Mouse (Mus musculus): ENCODE results near the gene Slc8a3. TPM values are rescaled to one million over a fixed set of nuclear protein-coding genes. Genes with fewer than 3 reads are reported as not detected.

Slc8a3 gene
- total and polyA plus RNA-seq, 3 experiments: not detected

GRCm38 (mm10) chr12:81155675-81156074 lies 177.3 kb downstream of the Slc8a3 start:
- DNase-seq (ENCODE audit: low read depth, low spot score): no peak
- Histone ChIP-seq H3K27me3 (ENCODE audit: control insufficient read depth in 1 of 2, insufficient read depth in 2 of 2, low read length in 2 of 2) (no peaks in the 10 kb centered on the region), H3K4me3 (ENCODE audit: control insufficient read depth in 1 of 2, insufficient read depth in 1 of 2, low read depth in 2 of 2, low read length in 2 of 2) (no peak overlapping the region), H3K27ac (ENCODE audit: control insufficient read depth, low read depth, low read length) (no peak overlapping the region), H3K9ac (ENCODE audit: control insufficient read depth, low read depth, low read length, poor library complexity, severe bottlenecking) (no peak overlapping the region), H3K36me3 (ENCODE audit: control insufficient read depth in 1 of 2, insufficient read depth in 2 of 2, low read length in 2 of 2) (no peaks in the 10 kb centered on the region; a peak in 1 of 4 replicates), H3K79me2 (ENCODE audit: control insufficient read depth, insufficient read depth, low read length, poor library complexity) (no peaks in the 10 kb centered on the region), H3K4me1 (ENCODE audit: control insufficient read depth in 1 of 2, insufficient read depth in 2 of 2, low read length in 2 of 2) (no peaks in the 10 kb centered on the region), H3K9me3 (replicated peaks; ENCODE audit: insufficient read depth, low read length) (no peaks in the 10 kb centered on the region)
- no peak for TF ChIP-seq HCFC1 (IDR thresholded peaks at IDR 0.05; ENCODE audit: low read depth, low read length)
- TF ChIP-seq EP300 (IDR thresholded peaks at IDR 0.05; ENCODE audit: low read depth in 1 of 2, low read length in 2 of 2): no peak
- TF ChIP-seq SMC3 (IDR thresholded peaks at IDR 0.05; ENCODE audit: low read depth, low read length): no peak
- TF ChIP-seq GATA1 (IDR thresholded peaks at IDR 0.05; ENCODE audit: low read depth, low read length): no peak

GRCm38 (mm10) chr12:81152082-81152481 lies 180.9 kb downstream of the Slc8a3 start:
- no peaks in the 10 kb centered on the region for H3K4me1 ChIP-seq (ENCODE audit: control insufficient read depth in 1 of 2, insufficient read depth in 2 of 2, low read length in 2 of 2)
- H3K9ac ChIP-seq (ENCODE audit: control insufficient read depth, low read depth, low read length, poor library complexity, severe bottlenecking): no peak overlapping the region
- no peaks in the 10 kb centered on the region for H3K79me2 ChIP-seq (ENCODE audit: control insufficient read depth, insufficient read depth, low read length, poor library complexity)
- no peaks in the 10 kb centered on the region for H3K9me3 ChIP-seq (replicated peaks; ENCODE audit: insufficient read depth, low read length)
- TF ChIP-seq SIN3A (IDR thresholded peaks at IDR 0.05; ENCODE audit: low read length) (no peak), BHLHE40 (IDR thresholded peaks at IDR 0.05; ENCODE audit: borderline replicate concordance, low read depth, low read length) (no peak), RCOR1 (IDR thresholded peaks at IDR 0.05; ENCODE audit: low read depth, low read length) (no peak), RAD21 (IDR thresholded peaks at IDR 0.05; ENCODE audit: low read depth, low read length) (no peak), ZNF384 (IDR thresholded peaks at IDR 0.05; ENCODE audit: low read depth, low read length) (no peak), TAL1 (IDR thresholded peaks at IDR 0.05; ENCODE audit: low read length) (no peak), E2F4 (IDR thresholded peaks at IDR 0.05; ENCODE audit: borderline replicate concordance, low read depth, low read length) (no peak), ZMIZ1 (IDR thresholded peaks at IDR 0.05; ENCODE audit: low read depth, low read length) (no peak), MEF2A (IDR thresholded peaks at IDR 0.05; ENCODE audit: extremely low read depth, insufficient replicate concordance, low read depth, low read length, poor library complexity, severe bottlenecking) (no peak), EP300 (IDR thresholded peaks at IDR 0.05; ENCODE audit: low read depth in 1 of 2, low read length in 2 of 2) (no peak), JUND (IDR thresholded peaks at IDR 0.05; ENCODE audit: low read depth, low read length) (no peak), SMC3 (IDR thresholded peaks at IDR 0.05; ENCODE audit: low read depth, low read length) (no peak), MAFK (IDR thresholded peaks at IDR 0.05; ENCODE audit: borderline replicate concordance, low read depth, low read length) (no peak), USF2 (IDR thresholded peaks at IDR 0.05; ENCODE audit: borderline replicate concordance in 1 of 2, insufficient read depth in 1 of 2, low read depth in 1 of 2, low read length in 2 of 2) (no peak), MYC (IDR thresholded peaks at IDR 0.05; ENCODE audit: low read depth, low read length) (no peak), USF1 (IDR thresholded peaks at IDR 0.05; ENCODE audit: low read depth, low read length) (no peak), ZKSCAN1 (IDR thresholded peaks at IDR 0.05; ENCODE audit: low read depth, low read length) (no peak), GABPA (IDR thresholded peaks at IDR 0.05; ENCODE audit: low read depth, low read length) (no peak)
- H3K27me3 ChIP-seq (ENCODE audit: control insufficient read depth in 1 of 2, insufficient read depth in 2 of 2, low read length in 2 of 2): no peaks in the 10 kb centered on the region
- DNase-seq (ENCODE audit: low read depth, low spot score): no peak
- H3K36me3 ChIP-seq (ENCODE audit: control insufficient read depth in 1 of 2, insufficient read depth in 2 of 2, low read length in 2 of 2): no peaks in the 10 kb centered on the region; a peak in 1 of 4 replicates
- no peak overlapping the region for H3K27ac ChIP-seq (ENCODE audit: control insufficient read depth, low read depth, low read length)
- no peak overlapping the region for H3K4me3 ChIP-seq (ENCODE audit: control insufficient read depth in 1 of 2, insufficient read depth in 1 of 2, low read depth in 2 of 2, low read length in 2 of 2)
